Mouse (Mus musculus): Measurements from ENCODE around the gene Olfr545. TPM values are rescaled to one million over a fixed set of nuclear protein-coding genes. Genes with fewer than 3 reads are reported as not detected.
"Not testable (repeated sequence)": the region's sequence is repeated elsewhere in the genome, so short reads cannot be mapped to it uniquely, and the experiment has no call there.

Gene Olfr545
- polyA plus RNA-seq, 1 experiment from 2014 or later = not detected

DNA sequence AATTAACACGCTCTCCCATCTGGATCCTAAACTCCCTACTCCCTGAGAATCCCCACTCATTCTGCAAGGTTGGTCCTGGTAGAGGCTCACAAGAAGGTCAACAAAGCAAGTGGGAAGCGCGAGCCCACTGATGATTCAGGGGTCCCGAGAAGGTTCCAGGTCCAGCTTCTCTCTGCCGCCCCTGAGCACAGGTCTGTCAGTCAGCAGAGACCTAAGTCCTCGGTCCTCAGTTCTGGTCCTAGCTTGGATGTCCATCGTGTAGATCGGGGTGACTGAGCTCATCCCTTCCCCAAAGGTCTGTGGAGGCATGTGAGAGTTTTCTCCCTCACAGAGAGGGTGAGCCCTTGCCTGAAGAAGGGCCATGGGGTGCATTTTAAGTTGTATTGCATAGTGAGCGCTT, 8.7 kb upstream of the Olfr545 start:
- no peak for DNase-seq (ENCODE audit: low spot score)
- no peaks in the 10 kb centered on the region for H3K27me3 ChIP-seq (ENCODE audit: insufficient read depth, low read length)
- no peak overlapping the region for H3K27ac ChIP-seq
- no peaks in the 10 kb centered on the region for H3K36me3 ChIP-seq (ENCODE audit: insufficient read depth, low read length)
- no peak overlapping the region for H3K4me2 ChIP-seq (ENCODE audit: low read length)
- ATAC-seq (replicated peaks; ENCODE audit: low FRiP score, low read depth) = no peak
- no peak for TF ChIP-seq CTCF (IDR thresholded peaks at IDR 0.05; ENCODE audit: low read depth)
- H3K9ac ChIP-seq (ENCODE audit: low read depth, low read length) = no peak overlapping the region
- H3K4me1 ChIP-seq (replicated peaks; ENCODE audit: insufficient read depth, low read length) = no peaks in the 10 kb centered on the region
- WGBS = 84% methylated on average over 9 of the region's 9 CpGs
- H3K4me3 ChIP-seq (replicated peaks; ENCODE audit: low read depth, low read length) = no peak overlapping the region
- H3K9me3 ChIP-seq (replicated peaks; ENCODE audit: low read length) = no peaks in the 10 kb centered on the region

DNA sequence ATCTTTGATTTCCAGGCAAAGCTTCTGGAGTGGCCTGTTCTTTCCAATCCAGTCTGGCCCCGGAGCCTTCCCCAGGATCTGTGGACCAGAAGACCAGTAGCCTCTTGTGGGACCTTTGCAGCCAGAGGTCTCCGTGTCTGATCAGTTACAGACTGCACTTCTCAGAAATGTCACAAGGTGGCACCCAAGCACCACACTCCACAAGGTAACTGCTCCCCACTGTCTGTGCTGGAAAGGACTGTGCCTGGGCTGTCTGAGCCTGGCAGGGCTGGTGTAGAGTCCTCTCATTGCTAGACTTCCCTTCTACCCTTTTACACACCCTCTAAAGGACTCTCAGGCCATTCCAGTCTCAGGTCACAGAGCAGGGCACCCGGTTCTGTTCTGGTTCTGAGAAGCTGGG, 7.5 kb upstream of the Olfr545 start:
- no peak overlapping the region for H3K9ac ChIP-seq (ENCODE audit: low read depth, low read length)
- H3K27ac ChIP-seq = no peak overlapping the region
- no peak overlapping the region for H3K4me2 ChIP-seq (ENCODE audit: low read length)
- 40% methylated on average over 3 of the region's 3 CpGs for WGBS
- DNase-seq (ENCODE audit: low spot score) (peak; percentile 80), ATAC-seq (replicated peaks; ENCODE audit: low FRiP score, low read depth) (peak; percentile 58)
- TF ChIP-seq CTCF (IDR thresholded peaks at IDR 0.05; ENCODE audit: low read depth) = peak; percentile 91
- H3K36me3 ChIP-seq (ENCODE audit: insufficient read depth, low read length) = no peaks in the 10 kb centered on the region
- H3K4me3 ChIP-seq (replicated peaks; ENCODE audit: low read depth, low read length) = no peak overlapping the region
- no peaks in the 10 kb centered on the region for H3K27me3 ChIP-seq (ENCODE audit: insufficient read depth, low read length)
- H3K4me1 ChIP-seq (replicated peaks; ENCODE audit: insufficient read depth, low read length) = no peaks in the 10 kb centered on the region
- no peaks in the 10 kb centered on the region for H3K9me3 ChIP-seq (replicated peaks; ENCODE audit: low read length)

DNA sequence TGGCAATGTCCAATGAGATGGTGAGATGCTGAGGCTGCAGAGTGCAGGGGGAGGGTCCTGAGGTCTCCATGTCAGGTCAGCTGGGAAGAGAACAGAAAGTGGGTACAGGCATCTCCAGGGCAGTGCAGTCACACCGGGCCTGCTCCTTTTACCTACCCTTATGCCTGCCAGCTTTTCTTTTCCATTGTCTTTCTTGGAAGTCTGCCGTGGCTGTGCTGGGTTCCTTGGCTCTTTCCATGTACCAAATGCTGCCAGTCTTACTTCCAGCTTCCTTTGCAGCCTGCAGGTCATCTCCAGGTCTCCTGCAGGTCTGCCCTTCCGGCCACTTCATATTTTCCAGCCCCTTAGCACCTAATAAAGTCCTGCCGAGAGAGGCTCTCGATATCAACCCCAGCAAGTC, 2.6 kb upstream of the Olfr545 start:
- Histone ChIP-seq H3K4me3 (replicated peaks; ENCODE audit: low read depth, low read length) (no peak overlapping the region), H3K4me1 (replicated peaks; ENCODE audit: insufficient read depth, low read length) (no peaks in the 10 kb centered on the region), H3K9ac (ENCODE audit: low read depth, low read length) (no peak overlapping the region), H3K36me3 (ENCODE audit: insufficient read depth, low read length) (no peaks in the 10 kb centered on the region), H3K9me3 (replicated peaks; ENCODE audit: low read length) (no peaks in the 10 kb centered on the region), H3K4me2 (ENCODE audit: low read length) (no peak overlapping the region), H3K27ac (no peak overlapping the region), H3K27me3 (ENCODE audit: insufficient read depth, low read length) (no peaks in the 10 kb centered on the region)
- ATAC-seq (replicated peaks; ENCODE audit: low FRiP score, low read depth) = no peak
- DNase-seq (ENCODE audit: low spot score) = no peak
- no peak for TF ChIP-seq CTCF (IDR thresholded peaks at IDR 0.05; ENCODE audit: low read depth)
- 71% methylated on average over 5 of the region's 5 CpGs for WGBS

DNA sequence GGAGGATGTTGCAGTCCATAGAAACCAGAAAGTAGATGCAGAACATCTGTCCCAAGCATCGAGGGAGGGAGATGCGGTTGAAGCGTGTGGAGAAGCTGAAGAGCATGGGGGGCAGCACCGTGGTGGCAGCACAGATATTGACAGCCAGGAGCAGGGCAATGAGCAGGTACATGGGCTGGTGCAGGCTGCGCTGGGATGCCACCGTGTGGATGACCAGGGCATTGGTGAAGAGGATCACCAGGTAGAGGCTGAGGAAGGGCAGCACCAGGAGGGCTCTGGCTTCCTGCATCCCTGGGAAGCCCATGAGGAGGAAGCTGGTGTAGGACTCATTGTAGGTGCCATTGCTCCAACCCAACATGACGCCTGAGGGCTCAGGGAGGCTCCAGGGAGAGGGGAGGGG, 5.0 kb downstream of the Olfr545 start:
- not testable (repeated sequence) for DNase-seq (ENCODE audit: low spot score); H3K27me3 ChIP-seq (ENCODE audit: insufficient read depth, low read length); H3K4me3 ChIP-seq (replicated peaks; ENCODE audit: low read depth, low read length); H3K4me2 ChIP-seq (ENCODE audit: low read length); H3K27ac ChIP-seq; H3K9me3 ChIP-seq (replicated peaks; ENCODE audit: low read length); H3K4me1 ChIP-seq (replicated peaks; ENCODE audit: insufficient read depth, low read length); H3K36me3 ChIP-seq (ENCODE audit: insufficient read depth, low read length); ATAC-seq (replicated peaks; ENCODE audit: low FRiP score, low read depth); H3K9ac ChIP-seq (ENCODE audit: low read depth, low read length)
- WGBS = 59% methylated on average over 5 of the region's 7 CpGs

DNA sequence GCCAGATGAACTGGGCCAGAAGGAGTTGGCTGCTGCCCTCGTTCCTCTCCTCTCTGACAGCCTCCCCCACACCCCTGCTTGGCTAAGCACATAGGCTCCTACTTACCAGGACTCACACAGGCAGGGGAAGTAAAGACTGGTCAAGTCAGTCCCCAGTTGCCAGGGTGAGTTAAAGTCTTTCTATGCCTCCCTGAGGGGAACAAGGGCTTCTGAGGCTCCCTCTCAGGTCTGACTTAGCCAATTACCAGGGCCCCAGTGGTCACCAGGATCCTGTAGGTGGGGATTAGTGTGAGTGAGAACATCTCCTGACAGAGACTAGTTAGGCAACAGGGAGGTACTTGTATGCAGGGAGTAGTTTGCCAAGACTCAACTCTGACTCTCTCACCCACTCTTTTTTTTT, 11.2 kb downstream of the Olfr545 start, which contains the start of gene Olfr544:
TSS of gene Olfr544 (minus strand) at position 153 of the 400 bp plus-strand sequence.
- Histone ChIP-seq H3K4me3 (replicated peaks; ENCODE audit: low read depth, low read length) (no peak within 1 kb of the TSS), H3K27ac (no peak within 1 kb of the TSS), H3K4me1 (replicated peaks; ENCODE audit: insufficient read depth, low read length) (no peaks in the 10 kb centered on the region), H3K9ac (ENCODE audit: low read depth, low read length) (no peak within 1 kb of the TSS), H3K9me3 (replicated peaks; ENCODE audit: low read length) (no peaks in the 10 kb centered on the region), H3K27me3 (ENCODE audit: insufficient read depth, low read length) (no peaks in the 10 kb centered on the region), H3K4me2 (ENCODE audit: low read length) (no peak within 1 kb of the TSS), H3K36me3 (ENCODE audit: insufficient read depth, low read length) (no peaks in the 10 kb centered on the region)
- ATAC-seq (replicated peaks; ENCODE audit: low FRiP score, low read depth) (no peak), DNase-seq (ENCODE audit: low spot score) (no peak)
- no peak for TF ChIP-seq CTCF (IDR thresholded peaks at IDR 0.05; ENCODE audit: low read depth)
- 42% methylated on average over 1 of the region's 1 CpGs for WGBS

DNA sequence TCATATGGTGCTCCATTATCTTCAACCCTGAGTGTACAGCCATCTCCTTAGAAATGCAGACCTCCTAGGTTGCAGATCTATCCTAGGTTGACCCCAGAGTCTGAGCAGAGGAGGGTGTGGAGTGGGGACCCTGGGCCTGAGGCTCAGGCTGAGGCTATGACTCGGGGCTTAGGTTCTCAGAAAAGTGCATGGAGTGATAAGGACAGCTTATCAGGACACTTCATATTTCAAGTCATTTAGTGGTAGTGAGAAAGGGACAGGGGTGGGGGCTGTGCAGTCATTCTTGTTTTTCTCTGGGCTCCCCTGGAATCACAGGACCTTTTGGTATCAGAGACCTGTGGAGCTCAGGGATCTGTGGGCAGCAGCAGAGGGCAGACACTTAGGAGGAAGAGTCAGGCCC, 13.3 kb downstream of the Olfr545 start:
- 57% methylated on average over 1 of the region's 1 CpGs for WGBS
- ATAC-seq (replicated peaks; ENCODE audit: low FRiP score, low read depth) (no peak), DNase-seq (ENCODE audit: low spot score) (no peak)
- H3K9ac ChIP-seq (ENCODE audit: low read depth, low read length) = no peak overlapping the region
- H3K27ac ChIP-seq = no peak overlapping the region
- H3K4me3 ChIP-seq (replicated peaks; ENCODE audit: low read depth, low read length) = no peak overlapping the region
- no peak for TF ChIP-seq CTCF (IDR thresholded peaks at IDR 0.05; ENCODE audit: low read depth)
- no peaks in the 10 kb centered on the region for H3K36me3 ChIP-seq (ENCODE audit: insufficient read depth, low read length)
- H3K27me3 ChIP-seq (ENCODE audit: insufficient read depth, low read length) = no peaks in the 10 kb centered on the region
- no peaks in the 10 kb centered on the region for H3K9me3 ChIP-seq (replicated peaks; ENCODE audit: low read length)
- H3K4me1 ChIP-seq (replicated peaks; ENCODE audit: insufficient read depth, low read length) = no peaks in the 10 kb centered on the region
- H3K4me2 ChIP-seq (ENCODE audit: low read length) = no peak overlapping the region

DNA sequence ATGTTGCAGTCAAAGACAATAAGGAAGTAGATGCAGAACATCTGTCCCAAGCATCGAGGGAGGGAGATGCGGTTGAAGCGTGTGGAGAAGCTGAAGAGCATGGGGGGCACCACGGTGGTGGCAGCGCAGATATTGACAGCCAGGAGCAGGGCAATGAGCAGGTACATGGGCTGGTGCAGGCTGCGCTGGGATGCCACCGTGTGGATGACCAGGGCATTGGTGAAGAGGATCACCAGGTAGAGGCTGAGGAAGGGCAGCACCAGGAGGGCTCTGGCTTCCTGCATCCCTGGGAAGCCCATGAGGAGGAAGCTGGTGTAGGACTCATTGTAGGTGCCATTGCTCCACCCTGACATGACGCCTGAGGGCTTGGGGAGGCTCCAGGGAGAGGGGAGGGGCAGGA, 14.6 kb downstream of the Olfr545 start:
- H3K27ac ChIP-seq; H3K4me2 ChIP-seq (ENCODE audit: low read length); H3K36me3 ChIP-seq (ENCODE audit: insufficient read depth, low read length); ATAC-seq (replicated peaks; ENCODE audit: low FRiP score, low read depth); H3K9ac ChIP-seq (ENCODE audit: low read depth, low read length); H3K9me3 ChIP-seq (replicated peaks; ENCODE audit: low read length); DNase-seq (ENCODE audit: low spot score); H3K4me1 ChIP-seq (replicated peaks; ENCODE audit: insufficient read depth, low read length); H3K4me3 ChIP-seq (replicated peaks; ENCODE audit: low read depth, low read length); H3K27me3 ChIP-seq (ENCODE audit: insufficient read depth, low read length): not testable (repeated sequence)
- 80% methylated on average over 7 of the region's 8 CpGs for WGBS

Data from kidney, postnatal 0 days (tissue).